Mouse (Mus musculus): ENCODE results near the gene Mis12. TPM values are rescaled to one million over a fixed set of nuclear protein-coding genes. Genes with fewer than 3 reads are reported as not detected.

Gene Mis12
- polyA plus RNA-seq, 1 experiment, result 11.0 TPM

GRCm38 (mm10) chr11:71012743-71013142, 6.7 kb upstream of the Mis12 start:
- H3K79me2 ChIP-seq (ENCODE audit: control insufficient read depth, insufficient read depth), result peaks cover 35% of the 10 kb centered on the region
- no peak overlapping the region for H3K4me3 ChIP-seq
- peaks cover 20% of the 10 kb centered on the region for H3K36me3 ChIP-seq (ENCODE audit: control insufficient read depth, insufficient read depth)
- no peak overlapping the region for H3K4me2 ChIP-seq (ENCODE audit: low read depth)
- TF ChIP-seq CEBPB (IDR thresholded peaks at IDR 0.05; ENCODE audit: insufficient read depth, poor library complexity, severe bottlenecking), result no peak
- no peak overlapping the region for H3ac ChIP-seq (ENCODE audit: control insufficient read depth, insufficient read length)
- H3K27me3 ChIP-seq (ENCODE audit: control insufficient read depth, insufficient read depth, insufficient read length), result no peaks in the 10 kb centered on the region

DNA sequence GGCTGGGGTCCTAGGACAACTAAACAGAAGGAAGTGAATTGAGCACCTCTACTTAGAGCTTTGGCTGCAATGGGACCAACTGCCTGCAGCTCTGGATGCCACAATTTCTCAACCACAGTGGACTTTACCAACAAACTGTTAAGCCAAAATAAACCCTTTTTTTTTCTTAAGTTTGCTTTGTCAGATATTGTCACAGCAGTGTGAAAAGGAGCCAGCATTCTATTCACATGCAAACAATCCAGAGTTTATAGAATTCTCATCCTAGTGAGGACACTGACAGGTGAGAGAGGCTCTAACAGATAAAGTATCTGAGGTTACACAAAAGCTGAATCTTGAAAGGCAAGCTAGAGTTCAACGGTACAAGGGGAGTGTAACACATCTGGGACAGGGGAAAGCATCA, 2.4 kb upstream of the Mis12 start:
- Histone ChIP-seq H3K4me2 (ENCODE audit: low read depth) (no peak overlapping the region), H3K27me3 (ENCODE audit: control insufficient read depth, insufficient read depth, insufficient read length) (no peaks in the 10 kb centered on the region), H3K4me3 (no peak overlapping the region), H3K36me3 (ENCODE audit: control insufficient read depth, insufficient read depth) (peaks cover 8% of the 10 kb centered on the region), H3ac (ENCODE audit: control insufficient read depth, insufficient read length) (no peak overlapping the region), H3K79me2 (ENCODE audit: control insufficient read depth, insufficient read depth) (peaks cover 71% of the 10 kb centered on the region)
- TF ChIP-seq E2F4 (IDR thresholded peaks at IDR 0.05; ENCODE audit: insufficient read depth), result no peak
- TF ChIP-seq MYOD1 (IDR thresholded peaks at IDR 0.05; ENCODE audit: control insufficient read depth in 1 of 3, insufficient read length in 2 of 3, low read depth in 2 of 3), result no peak
- no peak for TF ChIP-seq CEBPB (IDR thresholded peaks at IDR 0.05; ENCODE audit: insufficient read depth, poor library complexity, severe bottlenecking)

DNA sequence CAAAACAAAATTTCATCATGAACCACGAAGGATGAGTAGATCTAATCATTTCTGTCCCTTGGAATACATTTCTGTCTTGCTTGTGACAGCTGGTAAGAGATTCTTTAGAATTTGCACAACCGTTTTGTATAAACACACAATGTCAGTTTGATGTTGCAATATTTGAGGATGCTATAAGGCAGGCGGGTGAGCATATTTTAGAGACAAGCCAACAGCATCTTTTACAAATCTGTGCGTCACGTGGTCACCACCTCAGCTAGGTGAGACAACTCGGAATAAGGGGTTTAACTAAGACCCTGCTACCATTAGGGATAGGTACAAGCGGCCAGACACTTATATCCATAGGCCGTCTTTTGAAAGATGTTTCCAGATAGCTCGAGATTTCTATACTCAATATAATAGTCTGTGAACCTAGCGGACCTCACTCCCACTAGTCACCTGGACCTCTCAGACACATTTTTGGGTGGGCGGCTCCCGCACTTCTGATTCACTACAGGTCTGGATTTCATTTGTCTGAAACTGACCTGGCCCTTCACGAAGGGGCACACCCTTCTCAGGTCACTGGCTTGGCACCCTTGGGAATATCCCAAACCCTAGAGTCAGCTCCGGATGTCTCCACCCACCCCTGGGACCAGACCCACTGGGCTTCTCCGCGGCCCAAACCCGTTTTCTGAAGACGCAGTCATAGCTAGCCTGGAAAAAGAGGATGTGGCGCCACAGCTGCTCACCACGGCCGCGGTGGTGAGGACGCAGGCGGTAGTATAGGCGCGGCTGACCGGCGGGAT, 803 bp upstream of the Mis12 start:
- Histone ChIP-seq H3K27me3 (ENCODE audit: control insufficient read depth, insufficient read depth, insufficient read length) (no peaks in the 10 kb centered on the region), H3K4me2 (ENCODE audit: low read depth) (peak overlapping the region; percentile 91), H3K36me3 (ENCODE audit: control insufficient read depth, insufficient read depth) (no peaks in the 10 kb centered on the region), H3K79me2 (ENCODE audit: control insufficient read depth, insufficient read depth) (peaks cover 86% of the 10 kb centered on the region), H3K4me3 (peak overlapping the region; percentile 70), H3ac (ENCODE audit: control insufficient read depth, insufficient read length) (peak overlapping the region; percentile 32)
- TF ChIP-seq POLR2A (IDR thresholded peaks at IDR 0.05; ENCODE audit: insufficient read length, low read depth) (no peak), USF1 (IDR thresholded peaks at IDR 0.05; ENCODE audit: low read depth) (peak; percentile 83), CEBPB (IDR thresholded peaks at IDR 0.05; ENCODE audit: insufficient read depth, poor library complexity, severe bottlenecking) (no peak), REST (IDR thresholded peaks at IDR 0.05; ENCODE audit: insufficient read depth, insufficient read length) (no peak), MYOG (IDR thresholded peaks at IDR 0.05; ENCODE audit: control insufficient read depth in 1 of 3, insufficient read depth in 1 of 3, insufficient read length in 2 of 3, low read depth in 2 of 3) (no peak), POLR2AphosphoS2 (IDR thresholded peaks at IDR 0.05; ENCODE audit: insufficient read length, low read depth) (no peak)

DNA sequence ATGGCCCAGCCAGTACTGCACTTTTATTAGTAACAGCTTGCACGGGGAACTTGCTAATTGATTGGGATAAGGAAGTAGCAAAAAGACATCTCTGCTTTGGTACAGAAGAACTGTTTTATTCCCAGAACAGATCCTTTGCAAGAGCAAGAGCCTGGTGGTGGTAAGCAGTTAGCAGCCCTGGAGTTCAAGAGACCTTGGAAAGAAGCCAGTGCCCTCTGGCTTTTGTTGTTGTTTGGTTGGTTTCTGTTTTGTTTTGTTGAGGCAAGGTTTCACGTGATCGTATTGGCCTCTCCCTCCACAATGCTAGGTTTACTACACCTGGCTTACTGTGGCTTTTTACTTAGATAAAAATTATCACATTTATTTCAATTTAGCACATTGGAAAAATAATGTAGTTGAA, 8.9 kb downstream of the Mis12 start:
- H3K4me2 ChIP-seq (ENCODE audit: low read depth), result no peak overlapping the region
- peaks cover 36% of the 10 kb centered on the region for H3K36me3 ChIP-seq (ENCODE audit: control insufficient read depth, insufficient read depth)
- no peaks in the 10 kb centered on the region for H3K27me3 ChIP-seq (ENCODE audit: control insufficient read depth, insufficient read depth, insufficient read length)
- no peak for TF ChIP-seq POLR2A (IDR thresholded peaks at IDR 0.05; ENCODE audit: insufficient read length, low read depth)
- no peak for TF ChIP-seq CEBPB (IDR thresholded peaks at IDR 0.05; ENCODE audit: insufficient read depth, poor library complexity, severe bottlenecking)
- TF ChIP-seq TCF12 (IDR thresholded peaks at IDR 0.05; ENCODE audit: insufficient read depth, poor library complexity, severe bottlenecking), result no peak
- TF ChIP-seq MYOG (IDR thresholded peaks at IDR 0.05; ENCODE audit: control insufficient read depth in 1 of 3, insufficient read depth in 1 of 3, insufficient read length in 2 of 3, low read depth in 2 of 3), result no peak
- no peak for TF ChIP-seq SRF (IDR thresholded peaks at IDR 0.05; ENCODE audit: control insufficient read depth, insufficient read length, low read depth)
- TF ChIP-seq TCF3 (IDR thresholded peaks at IDR 0.05; ENCODE audit: insufficient read length, low read depth), result no peak
- TF ChIP-seq MAX (IDR thresholded peaks at IDR 0.05; ENCODE audit: low read depth), result no peak
- TF ChIP-seq REST (IDR thresholded peaks at IDR 0.05; ENCODE audit: insufficient read depth, insufficient read length), result no peak
- TF ChIP-seq E2F4 (IDR thresholded peaks at IDR 0.05; ENCODE audit: insufficient read depth), result no peak
- no peak for TF ChIP-seq POLR2AphosphoS2 (IDR thresholded peaks at IDR 0.05; ENCODE audit: insufficient read length, low read depth)
- TF ChIP-seq MYOD1 (IDR thresholded peaks at IDR 0.05; ENCODE audit: control insufficient read depth in 1 of 3, insufficient read length in 2 of 3, low read depth in 2 of 3), result no peak
- no peak for TF ChIP-seq USF1 (IDR thresholded peaks at IDR 0.05; ENCODE audit: low read depth)
- no peak overlapping the region for H3K4me3 ChIP-seq
- H3ac ChIP-seq (ENCODE audit: control insufficient read depth, insufficient read length), result no peak overlapping the region
- peaks cover 12% of the 10 kb centered on the region for H3K79me2 ChIP-seq (ENCODE audit: control insufficient read depth, insufficient read depth)

GRCm38 (mm10) chr11:71029403-71030118, 10.2 kb downstream of the Mis12 start:
- Histone ChIP-seq H3K27me3 (ENCODE audit: control insufficient read depth, insufficient read depth, insufficient read length) (no peaks in the 10 kb centered on the region), H3K36me3 (ENCODE audit: control insufficient read depth, insufficient read depth) (peaks cover 36% of the 10 kb centered on the region), H3ac (ENCODE audit: control insufficient read depth, insufficient read length) (no peak overlapping the region), H3K4me2 (ENCODE audit: low read depth) (no peak overlapping the region), H3K4me3 (no peak overlapping the region), H3K79me2 (ENCODE audit: control insufficient read depth, insufficient read depth) (no peaks in the 10 kb centered on the region)
- TF ChIP-seq TCF3 (IDR thresholded peaks at IDR 0.05; ENCODE audit: insufficient read length, low read depth) (no peak), POLR2AphosphoS2 (IDR thresholded peaks at IDR 0.05; ENCODE audit: insufficient read length, low read depth) (peak; percentile 53)
